Mouse (Mus musculus) CH12.LX (cell line): ENCODE measurements at regions not wholly inside any gene's neighbourhood (a gene's known extent, or its start where the extent isn't known, plus 50 kb on each side); places are given as distances from the start of the nearest gene placed in this dataset.

ENCODE experiments used
- DNase-seq: peaks from one replicate; pipeline ENCODE4 v3.0.0-alpha.2; 2013; ENCODE audit errors: extremely low read depth
- H3K27ac ChIP-seq: 2 replicates; pipeline ENCODE4 v1.5.1; 2012; ENCODE audit warnings: low read depth, mild to moderate bottlenecking, control low read depth, moderate library complexity; ENCODE audit not compliant: insufficient read depth
- H3K27me3 ChIP-seq: replicated peaks from 2 replicates; pipeline ENCODE3; 2012; ENCODE audit warnings: inconsistent platforms
- H3K36me3 ChIP-seq, 2 experiments: replicated peaks in 1 of 2; 2 replicates each; pipeline versions ENCODE3 to v1.6.1; 2012; ENCODE audit warnings: inconsistent platforms in 1 of 2, low read length in 1 of 2, mild to moderate bottlenecking in 1 of 2, mixed read lengths in 1 of 2, moderate library complexity in 1 of 2; ENCODE audit not compliant: control insufficient read depth in 1 of 2, insufficient read depth in 1 of 2
- H3K4me1 ChIP-seq, 2 experiments: 2 replicates each; pipeline ENCODE4 v1.6.1; 2012; ENCODE audit warnings: inconsistent platforms in 1 of 2, moderate library complexity in 1 of 2; ENCODE audit not compliant: insufficient read depth in 2 of 2, control insufficient read depth in 1 of 2
- H3K4me2 ChIP-seq: 2 replicates; pipeline ENCODE4 v1.6.1; 2012; ENCODE audit warnings: low read depth, mild to moderate bottlenecking, control low read depth; ENCODE audit not compliant: poor library complexity, insufficient read depth, severe bottlenecking
- H3K4me3 ChIP-seq, 3 experiments: fragments of 150-350 bp in 1 of 3; sonication (generic) in 1 of 3; replicated peaks in 1 of 3; 2 replicates each; pipeline versions ENCODE3 to v1.5.1; 2011 to 2012; ENCODE audit warnings: low read depth in 2 of 3, low read length in 2 of 3, mild to moderate bottlenecking in 2 of 3, moderate library complexity in 2 of 3, control low read depth in 1 of 3, improper control_type of control experiment in 1 of 3, inconsistent platforms in 1 of 3, mixed read lengths in 1 of 3; ENCODE audit not compliant: poor library complexity in 1 of 3
- H3K79me2 ChIP-seq: replicated peaks from 2 replicates; pipeline ENCODE4 v1.6.1; 2012; ENCODE audit warnings: mild to moderate bottlenecking, moderate library complexity; ENCODE audit not compliant: control insufficient read depth, poor library complexity, insufficient read depth, severe bottlenecking; ENCODE audit errors: extremely low read depth
- H3K9ac ChIP-seq: 2 replicates; pipeline ENCODE4 v1.6.1; 2012; ENCODE audit warnings: low read depth, mild to moderate bottlenecking, control low read depth, moderate library complexity; ENCODE audit not compliant: insufficient read depth
- H3K9me3 ChIP-seq: replicated peaks from 2 replicates; pipeline ENCODE3; 2012; ENCODE audit warnings: low read length, inconsistent platforms, mixed read lengths
- CTCF ChIP-seq, 2 experiments: IDR thresholded peaks in 1 of 2; conservative IDR thresholded peaks in 1 of 2; 2 replicates each; pipeline ENCODE4 v1.5.1; 2011 to 2012; ENCODE audit warnings: low read depth in 2 of 2, low read length in 2 of 2, improper control_type of control experiment in 1 of 2, inconsistent platforms in 1 of 2, mild to moderate bottlenecking in 1 of 2, moderate library complexity in 1 of 2
- E2F4 ChIP-seq: IDR thresholded peaks from 2 replicates; pipeline ENCODE4 v1.6.1; 2011; ENCODE audit warnings: low read depth, low read length, improper control_type of control experiment; ENCODE audit not compliant: insufficient replicate concordance
- ELF1 ChIP-seq: IDR thresholded peaks from 2 replicates; pipeline ENCODE4 v1.6.1; 2014; ENCODE audit warnings: low read depth, mild to moderate bottlenecking, inconsistent platforms, low read length, improper control_type of control experiment
- ETS1 ChIP-seq: conservative IDR thresholded peaks from 2 replicates; pipeline ENCODE4 v1.6.1; 2012; ENCODE audit warnings: low read depth, mild to moderate bottlenecking, inconsistent platforms, low read length, improper control_type of control experiment, moderate library complexity
- GABPA ChIP-seq: IDR thresholded peaks from 2 replicates; pipeline ENCODE4 v1.6.1; 2012; ENCODE audit warnings: low read depth, low read length, improper control_type of control experiment, inconsistent platforms; ENCODE audit not compliant: insufficient replicate concordance
- HCFC1 ChIP-seq: IDR thresholded peaks from 2 replicates; pipeline ENCODE4 v1.6.1; 2012; ENCODE audit warnings: low read depth, mild to moderate bottlenecking, inconsistent platforms, low read length, improper control_type of control experiment
- IRF4 ChIP-seq: IDR thresholded peaks from 2 replicates; pipeline ENCODE4 v1.6.1; 2014; ENCODE audit warnings: low read depth, mild to moderate bottlenecking, inconsistent platforms, low read length, improper control_type of control experiment
- KAT2A ChIP-seq: IDR thresholded peaks from 2 replicates; pipeline ENCODE4 v1.6.1; 2012; ENCODE audit warnings: low read length, improper control_type of control experiment, inconsistent platforms; ENCODE audit not compliant: insufficient replicate concordance
- MAFK ChIP-seq: IDR thresholded peaks from 2 replicates; pipeline ENCODE4 v1.6.1; 2011; ENCODE audit warnings: low read length, improper control_type of control experiment; ENCODE audit not compliant: insufficient replicate concordance
- MEF2A ChIP-seq: IDR thresholded peaks from 2 replicates; pipeline ENCODE4 v1.6.1; 2014; ENCODE audit warnings: low read depth, mild to moderate bottlenecking, inconsistent platforms, low read length, improper control_type of control experiment, borderline replicate concordance
- PAX5 ChIP-seq: IDR thresholded peaks from 2 replicates; pipeline ENCODE4 v1.6.1; 2012; ENCODE audit warnings: low read length, inconsistent platforms, mixed read lengths
- POLR2A ChIP-seq: IDR thresholded peaks from 2 replicates; pipeline ENCODE4 v1.6.1; 2011; ENCODE audit warnings: low read depth, mild to moderate bottlenecking, improper control_type of control experiment, low read length
- POLR2AphosphoS2 ChIP-seq: IDR thresholded peaks from 2 replicates; pipeline ENCODE4 v1.6.1; 2011; ENCODE audit warnings: low read depth, low read length, improper control_type of control experiment
- RAD21 ChIP-seq: IDR thresholded peaks from 2 replicates; pipeline ENCODE4 v1.6.1; 2011; ENCODE audit warnings: low read depth, mild to moderate bottlenecking, low read length, improper control_type of control experiment, moderate library complexity
- RCOR1 ChIP-seq: conservative IDR thresholded peaks from 2 replicates; pipeline ENCODE4 v1.6.1; 2012; ENCODE audit warnings: low read depth, mild to moderate bottlenecking, inconsistent platforms, low read length, improper control_type of control experiment
- SIN3A ChIP-seq: IDR thresholded peaks from 2 replicates; pipeline ENCODE4 v1.6.1; 2012; ENCODE audit warnings: low read length, improper control_type of control experiment, inconsistent platforms
- TCF12 ChIP-seq: IDR thresholded peaks from 2 replicates; pipeline ENCODE4 v1.6.1; 2014; ENCODE audit warnings: low read depth, mild to moderate bottlenecking, inconsistent platforms, low read length, improper control_type of control experiment
- USF1 ChIP-seq: IDR thresholded peaks from 2 replicates; pipeline ENCODE4 v1.6.1; 2014; ENCODE audit warnings: low read depth, mild to moderate bottlenecking, inconsistent platforms, low read length, improper control_type of control experiment
- USF2 ChIP-seq: conservative IDR thresholded peaks from 2 replicates; pipeline ENCODE4 v1.6.1; 2011; ENCODE audit warnings: low read depth, low read length, improper control_type of control experiment
- ZMIZ1 ChIP-seq: IDR thresholded peaks from 2 replicates; pipeline ENCODE4 v1.6.1; 2012; ENCODE audit warnings: low read depth, mild to moderate bottlenecking, inconsistent platforms, low read length, improper control_type of control experiment
- ZNF384 ChIP-seq: IDR thresholded peaks from 2 replicates; pipeline ENCODE4 v1.6.1; 2012; ENCODE audit warnings: low read depth, low read length, improper control_type of control experiment, inconsistent platforms
- dilution Hi-C: fragments of 300-500 bp; cut with MboI; formaldehyde crosslinking; loops from 2 replicates; pipeline ENCODE4 v1.14.3; 2020; ENCODE audit warnings: low sequenced_read_pairs; ENCODE audit not compliant: extremely low pct_unique_long_range_greater_than_20kb, extremely low pct_ligation_motif_present
- in situ Hi-C: fragments of 300-500 bp; cut with MboI; formaldehyde crosslinking; loops from 3 replicates; pipeline ENCODE4 v1.14.3; 2019; ENCODE audit warnings: low sequenced_read_pairs, low pct_ligation_motif_present, low pct_unique_long_range_greater_than_20kb, mixed read lengths

GRCm38 (mm10) chr8:6361403-6361942, 1256.3 kb upstream of the Slc10a2 start:
- H3K27ac ChIP-seq = no peak overlapping the region
- in situ Hi-C loops = no loop called here
- no peaks in the 10 kb centered on the region for H3K36me3 ChIP-seq
- H3K4me3 ChIP-seq = no peak overlapping the region
- no peaks in the 10 kb centered on the region for H3K27me3 ChIP-seq
- TF ChIP-seq TCF12 (no peak), MAFK (peak; percentile 73; the same call in 1 of the 2 replicates), RCOR1 (no peak)
- H3K4me1 ChIP-seq = no peaks in the 10 kb centered on the region
- dilution Hi-C loops = no loop called here
- no peaks in the 10 kb centered on the region for H3K79me2 ChIP-seq
- peaks cover 9% of the 10 kb centered on the region for H3K9me3 ChIP-seq
- no peak overlapping the region for H3K4me2 ChIP-seq
- no peak overlapping the region for H3K9ac ChIP-seq
- no peak for DNase-seq

GRCm38 (mm10) chr8:6357866-6358265, 1252.7 kb upstream of the Slc10a2 start:
- H3K4me1 ChIP-seq = no peaks in the 10 kb centered on the region
- no peaks in the 10 kb centered on the region for H3K27me3 ChIP-seq
- in situ Hi-C loops = no loop called here
- H3K9ac ChIP-seq = no peak overlapping the region
- H3K79me2 ChIP-seq = no peaks in the 10 kb centered on the region
- no peak overlapping the region for H3K4me2 ChIP-seq
- dilution Hi-C loops = no loop called here
- H3K4me3 ChIP-seq = no peak overlapping the region
- H3K9me3 ChIP-seq = peaks cover 7% of the 10 kb centered on the region
- DNase-seq = no peak
- H3K27ac ChIP-seq = no peak overlapping the region
- TF ChIP-seq GABPA (no peak), USF1 (no peak), ZNF384 (no peak), USF2 (no peak), CTCF (conservative IDR thresholded peaks at IDR 0.05 in 1 of 2, IDR thresholded peaks at IDR 0.05 in 1 of 2; ENCODE audit: low read depth in 2 of 2, low read length in 2 of 2) (no peak), POLR2AphosphoS2 (no peak), MEF2A (no peak), PAX5 (no peak), RCOR1 (no peak), KAT2A (no peak), ETS1 (no peak), E2F4 (no peak), RAD21 (no peak), TCF12 (no peak), ZMIZ1 (no peak), IRF4 (no peak), POLR2A (no peak), ELF1 (no peak), HCFC1 (no peak), SIN3A (no peak)
- H3K36me3 ChIP-seq = no peaks in the 10 kb centered on the region
